Mouse (Mus musculus): ENCODE measurements around the gene Dnah12. TPM values are rescaled to one million over a fixed set of nuclear protein-coding genes. Genes with fewer than 3 reads are reported as not detected.
"Not testable (repeated sequence)": the region's sequence is repeated elsewhere in the genome, so short reads cannot be mapped to it uniquely, and the experiment has no call there.

Dnah12 gene
- polyA plus RNA-seq, 1 experiment from 2014 or later = 0.06 TPM

DNA sequence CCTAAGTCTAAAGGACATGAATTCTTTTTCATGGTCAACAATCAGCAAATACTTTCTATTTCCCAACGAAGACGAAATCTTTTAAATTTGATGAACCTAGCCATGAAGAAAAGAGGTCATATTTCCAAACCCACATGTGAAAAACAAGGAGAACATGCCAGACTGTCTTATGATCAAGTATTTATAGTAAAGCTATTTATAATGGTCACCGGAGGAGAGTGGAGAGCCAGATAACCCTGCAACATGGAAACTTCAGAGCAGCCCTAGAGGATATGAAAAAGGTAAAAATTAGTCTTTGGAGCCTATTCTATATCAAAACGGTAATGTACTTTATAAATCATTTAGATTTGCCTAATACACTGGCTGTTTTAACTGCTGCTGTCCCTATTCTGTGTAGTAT is 201.3 kb downstream of the Dnah12 start, which contains the start of gene Asb14:
Gene Asb14, plus strand, starts transcription at position 166 of the 400 bp plus-strand sequence.
- no peaks in the 10 kb centered on the region for H3K36me3 ChIP-seq

DNA sequence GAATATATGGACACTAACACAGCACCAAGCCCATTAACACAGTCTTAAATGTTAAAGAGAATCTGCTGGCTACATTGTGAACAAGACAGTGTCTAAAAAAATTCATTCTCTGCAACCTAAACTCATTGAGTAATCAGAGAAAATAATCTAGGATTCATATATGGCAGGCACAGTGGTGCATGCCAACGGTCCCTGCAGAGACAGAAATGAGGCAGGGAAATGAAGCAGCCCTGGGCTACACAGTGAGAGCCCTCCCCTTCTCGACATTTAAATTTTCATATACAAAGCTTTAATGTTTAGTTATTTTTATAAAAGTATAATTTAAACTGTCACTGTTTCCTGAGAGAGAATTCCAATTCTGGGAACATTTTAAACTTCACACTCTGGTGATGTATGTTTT is 206.4 kb downstream of the Dnah12 start:
- no peak overlapping the region for H3K9ac ChIP-seq
- no peak overlapping the region for H3K4me3 ChIP-seq
- WGBS (ENCODE audit: insufficient replicate concordance) = 69% methylated on average over 2 of the region's 2 CpGs
- H3K27me3 ChIP-seq (replicated peaks) = no peaks in the 10 kb centered on the region
- ATAC-seq = no peak
- no peaks in the 10 kb centered on the region for H3K4me1 ChIP-seq
- H3K9me3 ChIP-seq (replicated peaks) = no peaks in the 10 kb centered on the region
- H3K27ac ChIP-seq = no peak overlapping the region
- no peak overlapping the region for H3K4me2 ChIP-seq
- H3K36me3 ChIP-seq = no peaks in the 10 kb centered on the region

More for the DNA sequence above, 201.3 kb downstream of the Dnah12 start, which contains the start of gene Asb14:
- Histone ChIP-seq H3K4me2 (no peak within 1 kb of the TSS), H3K9ac (no peak within 1 kb of the TSS), H3K9me3 (replicated peaks) (no peaks in the 10 kb centered on the region), H3K4me1 (peaks cover 6% of the 10 kb centered on the region; the same call in 1 of the 2 replicates), H3K27ac (no peak within 1 kb of the TSS), H3K27me3 (replicated peaks) (no peaks in the 10 kb centered on the region), H3K4me3 (no peak within 1 kb of the TSS)
- no peak for ATAC-seq
- 69% methylated on average over 4 of the region's 4 CpGs for WGBS (ENCODE audit: insufficient replicate concordance)

- H3K36me3 ChIP-seq = no peaks in the 10 kb centered on the region
- H3K9ac ChIP-seq = no peak overlapping the region
- H3K27me3 ChIP-seq (replicated peaks) = no peaks in the 10 kb centered on the region
- H3K27ac ChIP-seq = no peak overlapping the region
- no peaks in the 10 kb centered on the region for H3K4me1 ChIP-seq
- WGBS (ENCODE audit: insufficient replicate concordance) = 75% methylated on average over 12 of the region's 12 CpGs
- no peaks in the 10 kb centered on the region for H3K9me3 ChIP-seq (replicated peaks)
- no peak for ATAC-seq
- H3K4me2 ChIP-seq = no peak overlapping the region
- no peak overlapping the region for H3K4me3 ChIP-seq
Measured at GRCm38 (mm10) chr14:26900893-26901292, 207.8 kb downstream of the Dnah12 start.

DNA sequence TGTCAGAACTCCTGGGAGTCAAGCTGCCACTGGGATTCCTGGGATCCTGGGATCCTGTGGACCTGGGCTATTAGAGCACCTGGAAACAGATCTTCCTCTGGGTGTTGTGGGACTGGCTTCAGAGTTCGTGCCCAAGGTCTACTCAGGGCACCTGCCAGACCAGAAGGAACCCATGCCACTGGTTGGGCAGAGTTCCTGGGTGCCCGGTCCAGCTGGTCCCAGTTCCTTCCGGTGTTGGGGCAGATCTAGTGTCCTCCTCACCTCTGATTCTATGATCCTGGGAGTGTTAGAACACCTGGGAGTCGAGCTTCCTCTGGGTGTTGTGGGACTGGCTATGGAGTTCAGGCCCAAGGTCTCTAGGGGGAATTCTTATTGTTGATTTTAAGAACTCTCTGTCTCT is 214.3 kb downstream of the Dnah12 start:
- Histone ChIP-seq H3K27me3 (replicated peaks) (no peaks in the 10 kb centered on the region), H3K36me3 (no peaks in the 10 kb centered on the region), H3K9me3 (replicated peaks) (no peaks in the 10 kb centered on the region), H3K4me2 (no peak overlapping the region), H3K27ac (no peak overlapping the region), H3K9ac (no peak overlapping the region), H3K4me3 (no peak overlapping the region), H3K4me1 (no peaks in the 10 kb centered on the region)
- ATAC-seq = no peak
- 56% methylated on average over 4 of the region's 4 CpGs for WGBS (ENCODE audit: insufficient replicate concordance)

GRCm38 (mm10) chr14:26910461-26910860 is 217.4 kb downstream of the Dnah12 start:
- not testable (repeated sequence) for ATAC-seq; H3K9me3 ChIP-seq (replicated peaks); H3K4me1 ChIP-seq; H3K4me3 ChIP-seq; H3K27ac ChIP-seq; H3K4me2 ChIP-seq; H3K27me3 ChIP-seq (replicated peaks); H3K36me3 ChIP-seq; H3K9ac ChIP-seq
- WGBS (ENCODE audit: insufficient replicate concordance) = 57% methylated on average over 9 of the region's 9 CpGs

GRCm38 (mm10) chr14:26911201-26911600 is 218.1 kb downstream of the Dnah12 start:
- no peak overlapping the region for H3K4me2 ChIP-seq
- WGBS (ENCODE audit: insufficient replicate concordance) = 57% methylated on average over 6 of the region's 6 CpGs
- H3K27me3 ChIP-seq (replicated peaks) = no peaks in the 10 kb centered on the region
- no peak for ATAC-seq
- H3K9me3 ChIP-seq (replicated peaks) = no peaks in the 10 kb centered on the region
- H3K4me3 ChIP-seq = no peak overlapping the region
- H3K9ac ChIP-seq = no peak overlapping the region
- H3K27ac ChIP-seq = no peak overlapping the region
- no peaks in the 10 kb centered on the region for H3K4me1 ChIP-seq
- no peaks in the 10 kb centered on the region for H3K36me3 ChIP-seq

GRCm38 (mm10) chr14:26911826-26912225 is 218.8 kb downstream of the Dnah12 start:
- Histone ChIP-seq H3K9me3 (replicated peaks) (no peaks in the 10 kb centered on the region), H3K4me3 (no peak overlapping the region), H3K27me3 (replicated peaks) (no peaks in the 10 kb centered on the region), H3K27ac (no peak overlapping the region), H3K9ac (no peak overlapping the region), H3K36me3 (no peaks in the 10 kb centered on the region), H3K4me1 (no peaks in the 10 kb centered on the region), H3K4me2 (no peak overlapping the region)
- no peak for ATAC-seq
- 86% methylated on average over 13 of the region's 13 CpGs for WGBS (ENCODE audit: insufficient replicate concordance)

GRCm38 (mm10) chr14:26913681-26914268 is 220.7 kb downstream of the Dnah12 start:
- H3K27ac ChIP-seq = no peak overlapping the region
- peaks cover 3% of the 10 kb centered on the region; the same call in 1 of the 2 replicates for H3K36me3 ChIP-seq
- no peak overlapping the region for H3K4me2 ChIP-seq
- H3K9ac ChIP-seq = no peak overlapping the region
- H3K27me3 ChIP-seq (replicated peaks) = no peaks in the 10 kb centered on the region
- H3K4me1 ChIP-seq = no peaks in the 10 kb centered on the region
- 70% methylated on average over 9 of the region's 9 CpGs for WGBS (ENCODE audit: insufficient replicate concordance)
- H3K4me3 ChIP-seq = no peak overlapping the region
- ATAC-seq = no peak
- no peaks in the 10 kb centered on the region for H3K9me3 ChIP-seq (replicated peaks)

DNA sequence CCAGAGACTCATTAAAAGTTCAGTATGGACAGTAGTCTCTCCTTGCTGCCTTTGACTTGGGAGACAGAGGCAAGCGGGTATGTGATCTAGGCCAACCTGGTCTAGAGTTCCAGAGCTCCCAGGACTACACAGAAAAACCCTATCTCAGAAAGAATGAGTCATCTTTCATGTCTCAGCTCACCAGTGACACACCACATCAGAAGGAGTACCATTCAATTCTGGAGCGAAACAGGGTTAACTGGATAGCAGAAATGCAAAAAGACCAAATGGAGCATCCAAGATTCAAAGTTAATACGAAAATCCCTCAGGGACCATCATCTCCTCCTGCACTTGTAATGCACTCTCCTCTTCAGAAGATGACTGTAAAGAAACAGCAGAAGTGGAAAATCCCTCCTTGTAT is 226.2 kb downstream of the Dnah12 start:
- H3K4me2 ChIP-seq = no peak overlapping the region
- 0 out of 2 replicates have a peak, but pooled peaks cover 4% of the 10 kb centered on the region for H3K4me1 ChIP-seq
- H3K27ac ChIP-seq = no peak overlapping the region
- H3K36me3 ChIP-seq = peaks cover 16% of the 10 kb centered on the region
- no peak overlapping the region for H3K9ac ChIP-seq
- 70% methylated on average over 3 of the region's 3 CpGs for WGBS (ENCODE audit: insufficient replicate concordance)
- no peaks in the 10 kb centered on the region for H3K9me3 ChIP-seq (replicated peaks)
- H3K27me3 ChIP-seq (replicated peaks) = no peaks in the 10 kb centered on the region
- H3K4me3 ChIP-seq = no peak overlapping the region
- ATAC-seq = no peak

- Histone ChIP-seq H3K4me1 (0 out of 2 replicates have a peak, but pooled peaks cover 4% of the 10 kb centered on the region), H3K4me3 (no peak overlapping the region), H3K36me3 (peaks cover 20% of the 10 kb centered on the region), H3K9ac (no peak overlapping the region), H3K9me3 (replicated peaks) (no peaks in the 10 kb centered on the region), H3K27ac (no peak overlapping the region), H3K4me2 (no peak overlapping the region), H3K27me3 (replicated peaks) (no peaks in the 10 kb centered on the region)
- 48% methylated on average over 5 of the region's 5 CpGs for WGBS (ENCODE audit: insufficient replicate concordance)
- no peak for ATAC-seq
Measured at GRCm38 (mm10) chr14:26923702-26924421, 230.8 kb downstream of the Dnah12 start.

GRCm38 (mm10) chr14:26934891-26935290 is 241.8 kb downstream of the Dnah12 start:
- Histone ChIP-seq H3K4me2 (no peak overlapping the region), H3K27ac (no peak overlapping the region), H3K27me3 (replicated peaks) (no peaks in the 10 kb centered on the region), H3K4me1 (no peaks in the 10 kb centered on the region), H3K9me3 (replicated peaks) (no peaks in the 10 kb centered on the region), H3K36me3 (no peaks in the 10 kb centered on the region), H3K4me3 (no peak overlapping the region), H3K9ac (no peak overlapping the region)
- ATAC-seq = no peak
- 83% methylated on average over 3 of the region's 3 CpGs for WGBS (ENCODE audit: insufficient replicate concordance)

DNA sequence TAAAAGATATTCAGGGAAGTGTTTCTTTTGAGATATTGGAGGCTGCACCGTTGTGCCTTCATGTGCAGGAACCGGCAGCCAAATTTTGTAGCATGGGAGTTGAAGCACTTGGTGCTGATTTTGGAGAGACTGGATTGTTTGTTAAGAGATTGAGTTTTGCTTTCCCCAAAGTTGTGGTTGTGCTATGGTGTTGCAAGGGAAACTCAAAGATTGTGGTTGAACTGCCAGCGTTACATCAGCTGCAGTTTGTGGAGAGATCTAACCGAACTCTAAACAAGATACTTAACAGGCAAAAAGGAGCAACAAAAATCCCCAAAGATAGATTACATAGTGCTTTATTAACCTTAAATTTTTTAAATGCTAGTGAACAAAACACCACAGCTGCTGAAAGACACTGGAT is 242.5 kb downstream of the Dnah12 start:
- ATAC-seq = no peak
- Histone ChIP-seq H3K4me3 (no peak overlapping the region), H3K4me2 (no peak overlapping the region), H3K27ac (no peak overlapping the region), H3K9ac (no peak overlapping the region), H3K9me3 (replicated peaks) (no peaks in the 10 kb centered on the region), H3K4me1 (no peaks in the 10 kb centered on the region), H3K27me3 (replicated peaks) (no peaks in the 10 kb centered on the region), H3K36me3 (peaks cover 4% of the 10 kb centered on the region; the same call in 1 of the 2 replicates)
- 62% methylated on average over 4 of the region's 4 CpGs for whole genome bisulfite sequencing (ENCODE audit: insufficient replicate concordance)

Data from liver, embryonic 12.5 days (tissue).